Mouse (Mus musculus) ES-E14 (cell line): ENCODE data around the gene Ppp1r1b.

Source experiments
- CHD2 ChIP-seq: IDR thresholded peaks from 2 replicates; pipeline ENCODE4 v1.6.1; 2014; ENCODE audit warnings: mild to moderate bottlenecking, low read depth, low read length, inconsistent platforms
- HCFC1 ChIP-seq: IDR thresholded peaks from 2 replicates; pipeline ENCODE4 v1.6.1; 2012; ENCODE audit warnings: low read length, inconsistent platforms, borderline replicate concordance; ENCODE audit not compliant: insufficient read depth
- MAFK ChIP-seq: IDR thresholded peaks from 2 replicates; pipeline ENCODE4 v1.6.1; 2014; ENCODE audit warnings: mild to moderate bottlenecking, low read depth, low read length, inconsistent platforms; ENCODE audit not compliant: insufficient read depth
- ZC3H11A ChIP-seq: IDR thresholded peaks from 2 replicates; pipeline ENCODE4 v1.6.1; 2012; ENCODE audit warnings: low read depth, mild to moderate bottlenecking, inconsistent platforms, low read length, borderline replicate concordance
- ZNF384 ChIP-seq: IDR thresholded peaks from 2 replicates; pipeline ENCODE4 v1.6.1; 2012; ENCODE audit warnings: low read depth, low read length, inconsistent platforms

GRCm38 (mm10) chr11:98376756-98377155 is 28.6 kb downstream of the Ppp1r1b start:
- TF ChIP-seq MAFK (no peak), ZNF384 (no peak), ZC3H11A (no peak), HCFC1 (no peak), CHD2 (no peak)
